Mouse (Mus musculus) hindbrain, embryonic 13.5 days (tissue): ENCODE results near the gene Sh3bp2. TPM values are rescaled to one million over a fixed set of nuclear protein-coding genes. Genes with fewer than 3 reads are reported as not detected.

Experiments
- ATAC-seq: fragments of 200-750 bp; cut with Nextera tagmentation; 2 replicates; pipeline ENCODE4 v1.8.0; 2017; ENCODE audit warnings: moderate TSS enrichment; ENCODE audit not compliant: low FRiP score
- H3K27ac ChIP-seq: fragments of 300-500 bp; sonication (generic); 2 replicates; pipeline ENCODE4 v1.5.1; 2015; ENCODE audit warnings: inconsistent platforms, mild to moderate bottlenecking, moderate library complexity
- H3K27me3 ChIP-seq: fragments of 300-500 bp; sonication (generic); 2 replicates; pipeline ENCODE4 v1.6.1; 2015; ENCODE audit warnings: mild to moderate bottlenecking, inconsistent platforms
- H3K36me3 ChIP-seq: fragments of 300-500 bp; sonication (generic); 2 replicates; pipeline ENCODE4 v1.6.1; 2015; ENCODE audit warnings: mild to moderate bottlenecking, inconsistent platforms
- H3K4me1 ChIP-seq: fragments of 300-500 bp; sonication (generic); replicated peaks from 2 replicates; pipeline ENCODE4 v1.6.1; 2015; ENCODE audit warnings: inconsistent platforms
- H3K4me2 ChIP-seq: fragments of 300-500 bp; sonication (generic); 2 replicates; pipeline ENCODE4 v1.6.1; 2015; ENCODE audit warnings: inconsistent platforms, mild to moderate bottlenecking, moderate library complexity
- H3K4me3 ChIP-seq: fragments of 300-500 bp; sonication (generic); 2 replicates; pipeline ENCODE4 v1.5.1; 2015; ENCODE audit warnings: mild to moderate bottlenecking, inconsistent platforms
- H3K9ac ChIP-seq: fragments of 300-500 bp; sonication (generic); 2 replicates; pipeline ENCODE4 v1.6.1; 2015; ENCODE audit warnings: mild to moderate bottlenecking, inconsistent platforms
- H3K9me3 ChIP-seq: fragments of 300-500 bp; sonication (generic); 2 replicates; pipeline ENCODE4 v1.6.1; 2016; ENCODE audit warnings: inconsistent platforms
- WGBS: fragments of 180-500 bp; shearing (Covaris S2); methylation state at CpG from one replicate; pipeline ENCODE4 v1.1.7; 2015; 5-methylcytosine and 5-hydroxymethylcytosine counted together
- polyA plus RNA-seq: library from polyadenylated mRNA; unstranded; fragments of >200 nt; fragmentation: Nextera tagmentation; extraction: Ambion mirVana; gene quantifications from 2 replicates; pipeline ENCODE4 v1.2.1, GENCODE M21; 2015

The Sh3bp2 gene
- 17.1 and 20.9 TPM in 2 replicates for polyA plus RNA-seq

- Histone ChIP-seq H3K27me3 (peaks cover 24% of the 10 kb centered on the region; the same call in 1 of the 2 replicates), H3K27ac (no peak within 1 kb of the TSS), H3K4me3 (peak within 1 kb of the TSS; percentile 43), H3K4me1 (peaks cover 10% of the 10 kb centered on the region; the same call in 1 of the 2 replicates), H3K9ac (peak within 1 kb of the TSS; percentile 66), H3K4me2 (peak within 1 kb of the TSS; percentile 61), H3K36me3 (no peaks in the 10 kb centered on the region), H3K9me3 (no peaks in the 10 kb centered on the region)
- 4% methylated on average over 32 of the region's 38 CpGs for WGBS
- ATAC-seq, result peak; percentile 88
Measured at GRCm38 (mm10) chr5:34525663-34526476, at the start of gene Sh3bp2. Sh3bp2 (plus strand) TSS chr5:34525838.

- 86% methylated on average over 3 of the region's 3 CpGs for WGBS
- no peak overlapping the region for H3K9ac ChIP-seq
- H3K27ac ChIP-seq, result no peak overlapping the region
- H3K27me3 ChIP-seq, result no peaks in the 10 kb centered on the region
- H3K9me3 ChIP-seq, result no peaks in the 10 kb centered on the region
- H3K4me3 ChIP-seq, result no peak overlapping the region
- ATAC-seq, result no peak
- no peak overlapping the region for H3K4me2 ChIP-seq
- H3K36me3 ChIP-seq, result peaks cover 83% of the 10 kb centered on the region
- no peaks in the 10 kb centered on the region for H3K4me1 ChIP-seq
Measured at GRCm38 (mm10) chr5:34480926-34481325, 44.7 kb upstream of the Sh3bp2 start.

GRCm38 (mm10) chr5:34485731-34486130, 39.9 kb upstream of the Sh3bp2 start:
- Histone ChIP-seq H3K27ac (no peak overlapping the region), H3K9ac (no peak overlapping the region), H3K4me3 (no peak overlapping the region), H3K27me3 (no peaks in the 10 kb centered on the region), H3K36me3 (peaks cover 59% of the 10 kb centered on the region), H3K4me2 (no peak overlapping the region), H3K9me3 (no peaks in the 10 kb centered on the region), H3K4me1 (no peaks in the 10 kb centered on the region)
- no peak for ATAC-seq
- 95% methylated on average over 15 of the region's 15 CpGs for WGBS

- Histone ChIP-seq H3K4me3 (no peak overlapping the region), H3K9me3 (no peaks in the 10 kb centered on the region), H3K4me2 (no peak overlapping the region), H3K27ac (no peak overlapping the region), H3K36me3 (peaks cover 44% of the 10 kb centered on the region), H3K4me1 (no peaks in the 10 kb centered on the region), H3K27me3 (no peaks in the 10 kb centered on the region), H3K9ac (no peak overlapping the region)
- no peak for ATAC-seq
- 90% methylated on average over 6 of the region's 6 CpGs for WGBS
Measured at GRCm38 (mm10) chr5:34487320-34488090, 38.1 kb upstream of the Sh3bp2 start.

- H3K9ac ChIP-seq, result no peak overlapping the region
- no peaks in the 10 kb centered on the region for H3K9me3 ChIP-seq
- WGBS, result 77% methylated on average over 6 of the region's 6 CpGs
- no peak overlapping the region; the same call in 1 of the 2 replicates for H3K27ac ChIP-seq
- H3K36me3 ChIP-seq, result peaks cover 39% of the 10 kb centered on the region
- H3K4me2 ChIP-seq, result no peak overlapping the region
- no peaks in the 10 kb centered on the region for H3K4me1 ChIP-seq
- no peaks in the 10 kb centered on the region for H3K27me3 ChIP-seq
- no peak for ATAC-seq
- H3K4me3 ChIP-seq, result no peak overlapping the region
Measured at GRCm38 (mm10) chr5:34488741-34489417, 36.8 kb upstream of the Sh3bp2 start.

GRCm38 (mm10) chr5:34489418-34489787, 36.2 kb upstream of the Sh3bp2 start:
- no peaks in the 10 kb centered on the region for H3K4me1 ChIP-seq
- no peak for ATAC-seq
- peaks cover 34% of the 10 kb centered on the region for H3K36me3 ChIP-seq
- no peak overlapping the region for H3K9ac ChIP-seq
- no peaks in the 10 kb centered on the region for H3K9me3 ChIP-seq
- H3K4me3 ChIP-seq, result no peak overlapping the region
- no peaks in the 10 kb centered on the region for H3K27me3 ChIP-seq
- 89% methylated on average over 3 of the region's 3 CpGs for WGBS
- no peak overlapping the region; the same call in 1 of the 2 replicates for H3K27ac ChIP-seq
- H3K4me2 ChIP-seq, result no peak overlapping the region

GRCm38 (mm10) chr5:34496745-34497144, 28.9 kb upstream of the Sh3bp2 start:
- H3K27me3 ChIP-seq, result no peaks in the 10 kb centered on the region
- no peak for ATAC-seq
- WGBS, result 83% methylated on average over 6 of the region's 6 CpGs

GRCm38 (mm10) chr5:34500886-34501285, 24.8 kb upstream of the Sh3bp2 start:
- 81% methylated on average over 5 of the region's 5 CpGs for WGBS
- Histone ChIP-seq H3K9ac (no peak overlapping the region), H3K36me3 (no peaks in the 10 kb centered on the region; the same call in 1 of the 2 replicates), H3K27ac (no peak overlapping the region), H3K4me2 (no peak overlapping the region), H3K4me3 (no peak overlapping the region), H3K4me1 (no peaks in the 10 kb centered on the region), H3K9me3 (no peaks in the 10 kb centered on the region), H3K27me3 (no peaks in the 10 kb centered on the region)
- ATAC-seq, result no peak

More at GRCm38 (mm10) chr5:34496745-34497144, 28.9 kb upstream of the Sh3bp2 start:
- Histone ChIP-seq H3K27ac (no peak overlapping the region), H3K36me3 (no peaks in the 10 kb centered on the region), H3K9ac (no peak overlapping the region), H3K9me3 (no peaks in the 10 kb centered on the region), H3K4me1 (no peaks in the 10 kb centered on the region), H3K4me3 (no peak overlapping the region), H3K4me2 (no peak overlapping the region)

GRCm38 (mm10) chr5:34501588-34501987, 24.1 kb upstream of the Sh3bp2 start:
- Histone ChIP-seq H3K4me1 (no peaks in the 10 kb centered on the region), H3K27me3 (no peaks in the 10 kb centered on the region), H3K4me3 (no peak overlapping the region), H3K9me3 (no peaks in the 10 kb centered on the region), H3K36me3 (no peaks in the 10 kb centered on the region; the same call in 1 of the 2 replicates), H3K4me2 (no peak overlapping the region), H3K27ac (no peak overlapping the region), H3K9ac (no peak overlapping the region)
- WGBS, result 94% methylated on average over 3 of the region's 3 CpGs
- no peak for ATAC-seq

GRCm38 (mm10) chr5:34502411-34502810, 23.2 kb upstream of the Sh3bp2 start:
- Histone ChIP-seq H3K27me3 (no peaks in the 10 kb centered on the region), H3K4me1 (no peaks in the 10 kb centered on the region), H3K9ac (no peak overlapping the region), H3K36me3 (no peaks in the 10 kb centered on the region; the same call in 1 of the 2 replicates), H3K9me3 (no peaks in the 10 kb centered on the region), H3K4me3 (no peak overlapping the region), H3K27ac (no peak overlapping the region), H3K4me2 (no peak overlapping the region)
- WGBS, result 96% methylated on average over 1 of the region's 1 CpGs
- ATAC-seq, result no peak

- no peaks in the 10 kb centered on the region for H3K9me3 ChIP-seq
- H3K4me3 ChIP-seq, result no peak overlapping the region
- 70% methylated on average over 6 of the region's 6 CpGs for WGBS
- ATAC-seq, result no peak
- no peaks in the 10 kb centered on the region for H3K4me1 ChIP-seq
- H3K4me2 ChIP-seq, result no peak overlapping the region
- H3K27me3 ChIP-seq, result no peaks in the 10 kb centered on the region
- no peaks in the 10 kb centered on the region; the same call in 1 of the 2 replicates for H3K36me3 ChIP-seq
- H3K27ac ChIP-seq, result no peak overlapping the region
- H3K9ac ChIP-seq, result no peak overlapping the region
Measured at GRCm38 (mm10) chr5:34502821-34503220, 22.8 kb upstream of the Sh3bp2 start.

- Histone ChIP-seq H3K9ac (no peak overlapping the region), H3K27ac (no peak overlapping the region), H3K4me2 (peak overlapping the region; percentile 88; the same call in 1 of the 2 replicates), H3K4me3 (no peak overlapping the region; the same call in 1 of the 2 replicates), H3K36me3 (no peaks in the 10 kb centered on the region), H3K27me3 (peaks cover 28% of the 10 kb centered on the region), H3K4me1 (peaks cover 11% of the 10 kb centered on the region), H3K9me3 (no peaks in the 10 kb centered on the region)
- 86% methylated on average over 3 of the region's 3 CpGs for WGBS
- ATAC-seq, result no peak
Measured at GRCm38 (mm10) chr5:34512486-34512885, 13.2 kb upstream of the Sh3bp2 start.
